Mouse (Mus musculus) forebrain, embryonic 14.5 days (tissue): ENCODE data around the gene Itgb6. TPM values are rescaled to one million over a fixed set of nuclear protein-coding genes. Genes with fewer than 3 reads are reported as not detected.
A peak's percentile ranks its signal among the peaks of the same experiment; 100 is the strongest.

Source experiments
- ATAC-seq: fragments of 200-750 bp; cut with Nextera tagmentation; 2 replicates; pipeline ENCODE4 v1.8.0; 2017; ENCODE audit warnings: mild to moderate bottlenecking, moderate library complexity
- DNase-seq: peaks from one replicate; pipeline ENCODE4 v3.0.0-alpha.2; 2015; ENCODE audit warnings: low spot score
- H3K27ac ChIP-seq: fragments of 300-500 bp; sonication (generic); 2 replicates; pipeline ENCODE4 v1.5.1; 2014; ENCODE audit warnings: low read depth, mild to moderate bottlenecking, control low read depth, low read length, moderate library complexity
- H3K27me3 ChIP-seq: fragments of 300-500 bp; sonication (generic); replicated peaks from 2 replicates; pipeline ENCODE4 v1.6.1; 2014; ENCODE audit warnings: low read length, control low read depth, mixed read lengths; ENCODE audit not compliant: control insufficient read depth, insufficient read depth
- H3K36me3 ChIP-seq: fragments of 300-500 bp; sonication (generic); 2 replicates; pipeline ENCODE4 v1.6.1; 2014; ENCODE audit warnings: low read length, control low read depth; ENCODE audit not compliant: control insufficient read depth, insufficient read depth
- H3K4me1 ChIP-seq: fragments of 300-500 bp; sonication (generic); 2 replicates; pipeline ENCODE4 v1.6.1; 2014; ENCODE audit warnings: antibody characterized with exemption, low read length, control low read depth; ENCODE audit not compliant: control insufficient read depth, insufficient read depth
- H3K4me2 ChIP-seq: fragments of 300-500 bp; sonication (generic); 2 replicates; pipeline ENCODE4 v1.6.1; 2014; ENCODE audit warnings: mild to moderate bottlenecking, control low read depth, low read length
- H3K4me3 ChIP-seq: fragments of 300-500 bp; sonication (generic); 2 replicates; pipeline ENCODE4 v1.5.1; 2014; ENCODE audit warnings: low read depth, low read length, control low read depth
- H3K9ac ChIP-seq: fragments of 300-500 bp; sonication (generic); 2 replicates; pipeline ENCODE4 v1.6.1; 2014; ENCODE audit warnings: mild to moderate bottlenecking, low read length, control low read depth, moderate library complexity
- H3K9me3 ChIP-seq: fragments of 300-500 bp; sonication (generic); replicated peaks from 2 replicates; pipeline ENCODE4 v1.6.1; 2016; ENCODE audit warnings: low read length, control low read depth, mixed read lengths; ENCODE audit not compliant: control insufficient read depth
- WGBS: fragments of 180-500 bp; shearing (Covaris S2); extraction: QIAGEN DNeasy Blood & Tissue Kit; methylation state at CpG from one replicate; pipeline ENCODE4 v1.1.7; 2014; 5-methylcytosine and 5-hydroxymethylcytosine counted together
- polyA plus RNA-seq: library from polyadenylated mRNA; unstranded; fragments of >200 nt; fragmentation: Nextera tagmentation; extraction: Ambion mirVana; gene quantifications from 2 replicates; pipeline ENCODE4 v1.2.1, GENCODE M21; 2014

Gene Itgb6
- polyA plus RNA-seq, 1 experiment from 2014 or later: 0.09 TPM

DNA sequence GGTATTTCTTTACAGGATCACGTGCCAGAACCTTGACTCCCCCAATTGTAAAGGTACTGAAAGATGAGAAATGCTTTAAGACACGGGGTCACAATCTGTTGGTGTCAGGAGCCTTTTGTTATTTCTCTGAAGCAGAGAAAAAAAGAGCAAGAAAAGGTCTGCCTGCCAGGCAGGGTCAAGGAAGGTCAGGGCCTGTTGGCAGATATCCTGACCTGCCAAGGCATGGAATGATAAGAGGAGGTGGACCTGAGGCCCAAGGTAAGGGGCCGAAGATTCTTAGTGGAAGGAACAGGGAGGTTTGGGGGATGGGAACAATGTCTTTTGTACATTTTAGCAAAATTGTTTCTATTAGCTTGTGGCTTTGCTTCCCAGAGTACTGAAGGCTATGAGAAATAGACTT, 13.8 kb downstream of the Itgb6 start:
- Histone ChIP-seq H3K36me3 (no peaks in the 10 kb centered on the region), H3K4me3 (no peak overlapping the region), H3K27ac (no peak overlapping the region), H3K9me3 (no peaks in the 10 kb centered on the region), H3K4me2 (no peak overlapping the region), H3K4me1 (peaks cover 4% of the 10 kb centered on the region; the same call in 1 of the 2 replicates), H3K9ac (no peak overlapping the region), H3K27me3 (no peaks in the 10 kb centered on the region)
- DNase-seq: no peak
- 59% methylated on average over 3 of the region's 3 CpGs for WGBS
- ATAC-seq: no peak

GRCm38 (mm10) chr2:60706866-60707265, 15.6 kb downstream of the Itgb6 start:
- Histone ChIP-seq H3K36me3 (no peaks in the 10 kb centered on the region), H3K9ac (no peak overlapping the region), H3K4me2 (no peak overlapping the region), H3K27me3 (no peaks in the 10 kb centered on the region), H3K4me1 (no peaks in the 10 kb centered on the region), H3K4me3 (no peak overlapping the region), H3K27ac (no peak overlapping the region), H3K9me3 (no peaks in the 10 kb centered on the region)
- DNase-seq (no peak), ATAC-seq (no peak)
- 90% methylated on average over 3 of the region's 3 CpGs for WGBS

DNA sequence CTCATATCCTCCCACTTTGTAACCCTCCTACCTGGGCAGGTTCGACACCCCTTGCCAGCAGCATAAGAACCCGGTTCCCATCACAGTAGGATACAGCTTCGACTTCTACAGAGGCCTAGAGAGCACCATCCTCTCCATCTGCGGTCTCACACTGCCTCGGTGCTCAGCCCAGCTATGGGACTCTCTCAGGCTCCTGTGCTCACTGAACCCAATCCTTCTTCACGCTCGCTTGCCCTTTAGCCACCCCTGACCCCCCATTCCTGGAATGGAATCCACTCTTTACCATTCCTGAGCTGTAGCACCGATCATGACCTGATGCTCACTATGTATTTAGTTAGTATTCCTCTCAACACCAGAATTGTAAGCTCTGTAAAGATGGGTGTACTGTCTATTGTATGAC, 17.0 kb downstream of the Itgb6 start:
- H3K9ac ChIP-seq: no peak overlapping the region
- H3K36me3 ChIP-seq: no peaks in the 10 kb centered on the region
- WGBS: 93% methylated on average over 8 of the region's 8 CpGs
- no peak overlapping the region for H3K27ac ChIP-seq
- no peaks in the 10 kb centered on the region for H3K4me1 ChIP-seq
- no peak overlapping the region for H3K4me2 ChIP-seq
- ATAC-seq (no peak), DNase-seq (no peak)
- no peak overlapping the region for H3K4me3 ChIP-seq
- H3K27me3 ChIP-seq: no peaks in the 10 kb centered on the region
- no peaks in the 10 kb centered on the region for H3K9me3 ChIP-seq

DNA sequence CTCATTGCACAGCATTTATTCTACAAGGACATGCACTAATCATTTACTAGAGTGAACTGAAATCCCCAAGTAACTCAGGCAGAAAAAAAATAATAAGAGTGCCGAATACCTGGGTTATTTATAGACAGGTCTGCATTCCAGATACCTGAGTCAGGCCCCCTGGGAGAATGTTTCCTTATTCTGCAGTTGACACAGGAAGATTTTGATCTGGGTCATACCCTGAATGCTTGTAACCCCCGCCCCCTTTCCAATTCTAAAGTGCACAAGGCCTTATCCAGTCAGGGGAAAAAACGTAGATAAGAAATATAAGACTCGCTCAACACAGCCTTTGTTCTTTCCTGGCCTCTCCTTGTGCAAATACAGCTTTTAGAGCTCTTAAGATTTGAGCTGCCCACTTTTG, 19.1 kb downstream of the Itgb6 start:
- Histone ChIP-seq H3K36me3 (no peaks in the 10 kb centered on the region), H3K27me3 (no peaks in the 10 kb centered on the region), H3K9ac (no peak overlapping the region), H3K27ac (no peak overlapping the region), H3K4me3 (no peak overlapping the region), H3K4me1 (no peaks in the 10 kb centered on the region), H3K9me3 (no peaks in the 10 kb centered on the region), H3K4me2 (no peak overlapping the region)
- 70% methylated on average over 4 of the region's 4 CpGs for WGBS
- ATAC-seq (no peak), DNase-seq (no peak)

DNA sequence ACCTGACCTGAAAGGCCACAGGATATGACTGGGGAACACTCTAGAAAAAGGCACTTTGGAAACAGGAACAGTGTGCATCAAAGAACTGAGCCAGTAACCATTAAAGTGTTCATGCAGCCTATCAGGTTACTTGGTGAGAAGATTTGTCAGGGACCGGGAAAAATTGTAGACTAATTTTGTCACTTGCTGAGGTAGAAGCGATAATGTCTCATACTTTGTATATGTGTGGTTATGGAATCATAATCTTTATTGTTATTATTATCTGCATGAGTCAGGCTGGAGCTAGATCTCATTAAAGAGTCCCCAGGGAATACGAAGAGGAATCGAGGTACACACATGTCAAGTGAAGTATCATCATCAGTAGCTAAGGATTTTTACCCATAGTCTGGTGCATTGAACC, 21.5 kb downstream of the Itgb6 start:
- no peak for DNase-seq

DNA sequence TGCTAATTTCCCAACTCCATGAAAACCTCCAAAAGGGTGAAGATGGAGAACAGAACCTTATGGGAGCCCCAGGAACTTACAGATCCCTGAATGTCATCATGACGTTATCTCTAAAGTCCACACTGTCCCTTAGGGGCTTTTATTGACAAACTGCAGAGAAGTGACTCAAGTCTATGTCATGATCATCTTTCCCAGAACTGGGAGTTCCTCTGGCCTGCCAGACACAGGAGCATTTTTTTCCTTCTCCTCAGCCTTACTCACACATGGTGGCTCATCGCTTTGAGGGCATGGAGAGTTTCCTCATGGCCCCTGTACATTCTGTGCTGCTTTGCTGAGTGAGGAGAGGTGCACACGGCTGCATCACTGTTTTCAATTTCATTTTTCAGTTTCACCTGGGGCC, 22.4 kb downstream of the Itgb6 start:
- no peak overlapping the region for H3K4me2 ChIP-seq
- no peak for ATAC-seq

More for the DNA sequence above, 21.5 kb downstream of the Itgb6 start:
- no peak for ATAC-seq
- Histone ChIP-seq H3K4me3 (no peak overlapping the region), H3K27me3 (no peaks in the 10 kb centered on the region), H3K9ac (no peak overlapping the region), H3K27ac (no peak overlapping the region), H3K9me3 (no peaks in the 10 kb centered on the region), H3K4me1 (no peaks in the 10 kb centered on the region), H3K4me2 (no peak overlapping the region), H3K36me3 (no peaks in the 10 kb centered on the region)
- WGBS: 97% methylated on average over 4 of the region's 4 CpGs

GRCm38 (mm10) chr2:60699591-60699990, 22.9 kb downstream of the Itgb6 start:
- Histone ChIP-seq H3K9me3 (no peaks in the 10 kb centered on the region), H3K4me2 (no peak overlapping the region), H3K4me3 (no peak overlapping the region), H3K36me3 (no peaks in the 10 kb centered on the region), H3K27ac (no peak overlapping the region), H3K27me3 (no peaks in the 10 kb centered on the region), H3K9ac (no peak overlapping the region), H3K4me1 (no peaks in the 10 kb centered on the region)
- WGBS: 94% methylated on average over 3 of the region's 3 CpGs
- ATAC-seq (no peak), DNase-seq (no peak)

More for the DNA sequence above, 22.4 kb downstream of the Itgb6 start:
- no peaks in the 10 kb centered on the region for H3K36me3 ChIP-seq
- no peak overlapping the region for H3K9ac ChIP-seq
- no peak for DNase-seq
- H3K27me3 ChIP-seq: no peaks in the 10 kb centered on the region
- H3K27ac ChIP-seq: no peak overlapping the region
- no peaks in the 10 kb centered on the region for H3K9me3 ChIP-seq
- H3K4me3 ChIP-seq: no peak overlapping the region
- WGBS: 87% methylated on average over 3 of the region's 3 CpGs
- H3K4me1 ChIP-seq: no peaks in the 10 kb centered on the region

GRCm38 (mm10) chr2:60698155-60698554, 24.3 kb downstream of the Itgb6 start:
- H3K27ac ChIP-seq: no peak overlapping the region
- H3K36me3 ChIP-seq: no peaks in the 10 kb centered on the region
- ATAC-seq: no peak
- H3K9me3 ChIP-seq: no peaks in the 10 kb centered on the region
- no peaks in the 10 kb centered on the region for H3K4me1 ChIP-seq
- no peak overlapping the region for H3K9ac ChIP-seq
- H3K27me3 ChIP-seq: no peaks in the 10 kb centered on the region
- 46% methylated on average over 1 of the region's 1 CpGs for WGBS
- H3K4me3 ChIP-seq: no peak overlapping the region
- no peak overlapping the region for H3K4me2 ChIP-seq
- DNase-seq: no peak

- Histone ChIP-seq H3K27me3 (no peaks in the 10 kb centered on the region), H3K9me3 (no peaks in the 10 kb centered on the region), H3K4me3 (no peak overlapping the region), H3K36me3 (no peaks in the 10 kb centered on the region), H3K4me2 (no peak overlapping the region), H3K27ac (no peak overlapping the region), H3K4me1 (no peaks in the 10 kb centered on the region), H3K9ac (no peak overlapping the region)
- 40% methylated on average over 7 of the region's 7 CpGs for WGBS
- no peak for ATAC-seq
- peak; percentile 22 for DNase-seq
Measured at GRCm38 (mm10) chr2:60697530-60697929, 24.9 kb downstream of the Itgb6 start.
